Mouse (Mus musculus): ENCODE results near the gene Scgb1b10.
"Not testable (repeated sequence)": the region's sequence is repeated elsewhere in the genome, so short reads cannot be mapped to it uniquely, and the experiment has no call there.

The Scgb1b10 gene

GRCm38 (mm10) chr7:32100553-32100952, at the start of gene Scgb1b10:
TSS of gene Scgb1b10 (plus strand) at chr7:32100853.
- not testable (repeated sequence) for DNase-seq (ENCODE audit: low spot score)

Data from lung, postnatal 25 days (tissue).